24 mouse cellular contexts compared by ENCODE assay signal in the genomic region with DNA sequence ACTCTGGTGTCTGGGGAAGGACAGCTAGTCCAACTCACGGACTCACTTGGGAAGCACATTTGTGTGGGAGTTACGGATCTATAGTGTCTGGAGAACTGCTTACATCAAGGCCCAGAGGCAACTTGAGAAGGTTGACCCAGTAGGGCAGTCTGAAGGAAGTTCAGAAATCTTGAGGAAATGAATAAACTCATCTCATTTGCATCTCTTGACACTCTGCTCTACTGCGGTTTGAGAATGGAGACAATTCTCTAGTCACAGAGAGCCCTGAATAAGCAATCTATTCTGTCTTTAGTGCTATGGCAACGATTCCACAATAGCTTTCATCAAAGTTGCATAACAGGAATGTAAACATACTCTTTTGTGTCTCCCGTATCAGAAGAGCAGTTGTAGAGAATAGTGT. TPM values are rescaled to one million over a fixed set of nuclear protein-coding genes. Genes with fewer than 3 reads are reported as not detected.
DNase-seq lines count a peak whose midpoint lies in the region; ATAC-seq lines count a peak whose summit lies in the region.
"Had no signal": no experiment of that assay in that cellular context is flagged by ENCODE, and none has a peak within 500 bp of the region (broad histone marks: within the 10 kb centered on the region; RNA-seq: fewer than 3 reads in every experiment).

No protein-coding gene starts in this region.

- no peak for DNase-seq in lung, postnatal 36 days
- DNase-seq in induced T-regulatory cell, adult 2 months (ENCODE audit: low read depth) = peak; percentile 34
- no peak for DNase-seq in thymus, adult 18-20 months
- DNase-seq: cerebellum, adult 8-10 months; cerebellum, postnatal 36 days; embryo, embryonic 11 days; heart, postnatal 14 days; thymus, postnatal 25 days had no signal

- no peak overlapping the region for H3K4me2 ChIP-seq in heart, embryonic 16.5 days (ENCODE audit: low read depth, low read length)
- no peak overlapping the region for H3K4me2 ChIP-seq in heart, embryonic 11.5 days
- 0 out of 2 replicates have a peak overlapping the region, but pooled peaks have one; percentile 25 for H3K4me2 ChIP-seq in lung, embryonic 16.5 days (ENCODE audit: low read depth, low read length)
- H3K4me2 ChIP-seq in stomach, embryonic 15.5 days = 0 out of 2 replicates have a peak overlapping the region, but pooled peaks have one; percentile 19
- H3K4me2 ChIP-seq: embryonic facial prominence, embryonic 13.5 days; forebrain, embryonic 13.5 days; hindbrain, embryonic 14.5 days; intestine, embryonic 15.5 days; neural tube, embryonic 15.5 days had no signal

- H3K27me3 ChIP-seq in heart, embryonic 16.5 days (ENCODE audit: control insufficient read depth, insufficient read depth, low read length) = no peaks in the 10 kb centered on the region
- no peaks in the 10 kb centered on the region for H3K27me3 ChIP-seq in heart, embryonic 11.5 days (ENCODE audit: control insufficient read depth, insufficient read depth, low read length)
- H3K27me3 ChIP-seq in lung, embryonic 16.5 days (ENCODE audit: control insufficient read depth, insufficient read depth, low read depth, low read length) = no peaks in the 10 kb centered on the region
- H3K27me3 ChIP-seq in stomach, embryonic 15.5 days (replicated peaks) = no peaks in the 10 kb centered on the region
- H3K27me3 ChIP-seq: intestine, embryonic 15.5 days had no signal

- no peak for ATAC-seq in heart, embryonic 16.5 days (replicated peaks; ENCODE audit: extremely low read depth, insufficient read depth, low FRiP score)
- no peak for ATAC-seq in heart, embryonic 11.5 days (replicated peaks; ENCODE audit: insufficient number of reproducible peaks, low FRiP score, low TSS enrichment)
- ATAC-seq in lung, embryonic 16.5 days (ENCODE audit: low read depth) = no peak
- ATAC-seq in stomach, embryonic 15.5 days (ENCODE audit: insufficient read depth, low FRiP score, low read depth) = no peak
- no peak for ATAC-seq in monocyte, adult 5-6 weeks (replicated peaks; ENCODE audit: insufficient number of reproducible peaks, low FRiP score, low TSS enrichment, poor library complexity, severe bottlenecking)
- ATAC-seq: forebrain, embryonic 13.5 days; intestine, embryonic 15.5 days had no signal

- no peak overlapping the region for H3K9ac ChIP-seq in heart, embryonic 16.5 days (ENCODE audit: low read length)
- no peak overlapping the region for H3K9ac ChIP-seq in heart, embryonic 11.5 days (ENCODE audit: low read depth, low read length)
- no peak overlapping the region for H3K9ac ChIP-seq in lung, embryonic 16.5 days (ENCODE audit: low read length)
- H3K9ac ChIP-seq in stomach, embryonic 15.5 days = no peak overlapping the region
- H3K9ac ChIP-seq: embryonic facial prominence, embryonic 13.5 days; forebrain, embryonic 13.5 days; hindbrain, embryonic 14.5 days; intestine, embryonic 15.5 days; neural tube, embryonic 15.5 days had no signal

- H3K36me3 ChIP-seq in heart, embryonic 16.5 days (ENCODE audit: control insufficient read depth, insufficient read depth) = peaks cover 3% of the 10 kb centered on the region; the same call in 1 of the 2 replicates
- H3K36me3 ChIP-seq in heart, embryonic 11.5 days (ENCODE audit: control insufficient read depth, insufficient read depth, low read length) = no peaks in the 10 kb centered on the region
- H3K36me3 ChIP-seq in lung, embryonic 16.5 days (ENCODE audit: control insufficient read depth, insufficient read depth, low read length) = no peaks in the 10 kb centered on the region
- H3K36me3 ChIP-seq in stomach, embryonic 15.5 days = no peaks in the 10 kb centered on the region
- H3K36me3 ChIP-seq: embryonic facial prominence, embryonic 13.5 days; intestine, embryonic 15.5 days; neural tube, embryonic 15.5 days had no signal

- no peaks in the 10 kb centered on the region for H3K9me3 ChIP-seq in heart, embryonic 16.5 days (replicated peaks; ENCODE audit: control insufficient read depth, low read length)
- H3K9me3 ChIP-seq in heart, embryonic 11.5 days (replicated peaks; ENCODE audit: control insufficient read depth, low read length) = no peaks in the 10 kb centered on the region
- no peaks in the 10 kb centered on the region for H3K9me3 ChIP-seq in lung, embryonic 16.5 days (ENCODE audit: control insufficient read depth, low read length)
- no peaks in the 10 kb centered on the region for H3K9me3 ChIP-seq in stomach, embryonic 15.5 days
- H3K9me3 ChIP-seq: embryonic facial prominence, embryonic 13.5 days; forebrain, embryonic 13.5 days; intestine, embryonic 15.5 days; neural tube, embryonic 15.5 days had no signal

- H3K4me3 ChIP-seq in heart, embryonic 16.5 days (ENCODE audit: low read length) = no peak overlapping the region
- H3K4me3 ChIP-seq in heart, embryonic 11.5 days (ENCODE audit: low read depth, low read length) = no peak overlapping the region
- no peak overlapping the region for H3K4me3 ChIP-seq in lung, embryonic 16.5 days (ENCODE audit: low read length)
- no peak overlapping the region for H3K4me3 ChIP-seq in stomach, embryonic 15.5 days (replicated peaks)
- H3K4me3 ChIP-seq: embryonic facial prominence, embryonic 13.5 days; erythroblast, embryonic 14.5 days; forebrain, embryonic 13.5 days; intestine, embryonic 15.5 days; left cerebral cortex, adult 2 months; neural tube, embryonic 15.5 days had no signal

- WGBS in heart, embryonic 16.5 days = 63% methylated on average over 5 of the region's 5 CpGs
- 80% methylated on average over 5 of the region's 5 CpGs for WGBS in heart, embryonic 11.5 days (ENCODE audit: insufficient replicate concordance)
- WGBS in lung, embryonic 16.5 days = 51% methylated on average over 5 of the region's 5 CpGs
- WGBS in stomach, embryonic 15.5 days = 62% methylated on average over 5 of the region's 5 CpGs

- H3K27ac ChIP-seq in heart, embryonic 16.5 days (ENCODE audit: low read length) = peak overlapping the region; percentile 27
- H3K27ac ChIP-seq in heart, embryonic 11.5 days (ENCODE audit: low read depth, low read length) = no peak overlapping the region
- H3K27ac ChIP-seq in lung, embryonic 16.5 days (ENCODE audit: low read length) = 0 out of 2 replicates have a peak overlapping the region, but pooled peaks have one; percentile 2
- H3K27ac ChIP-seq in stomach, embryonic 15.5 days = no peak overlapping the region
- H3K27ac ChIP-seq: embryonic facial prominence, embryonic 13.5 days; forebrain, embryonic 13.5 days; hindbrain, embryonic 14.5 days; intestine, embryonic 15.5 days; kidney, postnatal 0 days; left cerebral cortex, adult 2 months; macrophage; neural tube, embryonic 15.5 days had no signal

- peaks cover 38% of the 10 kb centered on the region for H3K4me1 ChIP-seq in heart, embryonic 16.5 days (ENCODE audit: control insufficient read depth, insufficient read depth, low read length)
- H3K4me1 ChIP-seq in heart, embryonic 11.5 days (ENCODE audit: control insufficient read depth, insufficient read depth, low read length) = peaks cover 8% of the 10 kb centered on the region; the same call in 1 of the 2 replicates
- H3K4me1 ChIP-seq in lung, embryonic 16.5 days (replicated peaks; ENCODE audit: control insufficient read depth, insufficient read depth, low read length) = peaks cover 17% of the 10 kb centered on the region
- peaks cover 6% of the 10 kb centered on the region; the same call in 1 of the 2 replicates for H3K4me1 ChIP-seq in stomach, embryonic 15.5 days

RNA-seq across cellular contexts. Expression of a gene that starts 4.8 kb away (rescaled TPM):
- 7.6 and 8.4 TPM in 2 replicates for polyA plus RNA-seq in heart, embryonic 16.5 days (2015; fragmentation: Nextera tagmentation; extraction: Ambion mirVana)
- 8.3 and 11.1 TPM in 2 replicates for polyA plus RNA-seq in heart, embryonic 11.5 days (2014; fragmentation: Nextera tagmentation; extraction: Ambion mirVana)
- polyA plus RNA-seq in lung, embryonic 16.5 days (2015; fragmentation: Nextera tagmentation; extraction: Ambion mirVana) = 6.5 and 7.6 TPM in 2 replicates
- 7.1 and 7.3 TPM in 2 replicates for polyA plus RNA-seq in stomach, embryonic 15.5 days (2015; fragmentation: Nextera tagmentation; extraction: Ambion mirVana)
- 1.1 TPM in 1 of 3 replicates, not detected in the others for total RNA-seq in monocyte, adult 5-6 weeks (2017)
- total RNA-seq: midbrain, postnatal 0 days had no signal
- polyA plus RNA-seq: macrophage had no signal

RNA-seq across cellular contexts. Expression of a gene that starts 4.8 kb away (rescaled TPM):
- 26.3 and 29.2 TPM in 2 replicates for polyA plus RNA-seq in heart, embryonic 16.5 days (2015; fragmentation: Nextera tagmentation; extraction: Ambion mirVana)
- 31.0 and 31.4 TPM in 2 replicates for polyA plus RNA-seq in heart, embryonic 11.5 days (2014; fragmentation: Nextera tagmentation; extraction: Ambion mirVana)
- 36.9 and 37.4 TPM in 2 replicates for polyA plus RNA-seq in lung, embryonic 16.5 days (2015; fragmentation: Nextera tagmentation; extraction: Ambion mirVana)
- 23.8 and 25.6 TPM in 2 replicates for polyA plus RNA-seq in stomach, embryonic 15.5 days (2015; fragmentation: Nextera tagmentation; extraction: Ambion mirVana)
- 1.8 to 2.1 TPM (median 2.1 TPM) in 3 replicates for total RNA-seq in monocyte, adult 5-6 weeks (2017)
- total RNA-seq: MEL had no signal
- polyA plus RNA-seq: erythroblast, embryonic 14.5 days had no signal

RNA-seq across cellular contexts. Expression of a gene that starts 7.0 kb away (rescaled TPM):
- 6.5 and 6.9 TPM in 2 replicates for polyA plus RNA-seq in heart, embryonic 16.5 days (2015; fragmentation: Nextera tagmentation; extraction: Ambion mirVana)
- polyA plus RNA-seq in heart, embryonic 11.5 days (2014; fragmentation: Nextera tagmentation; extraction: Ambion mirVana) = 12.7 and 12.9 TPM in 2 replicates
- 4.4 and 5.0 TPM in 2 replicates for polyA plus RNA-seq in lung, embryonic 16.5 days (2015; fragmentation: Nextera tagmentation; extraction: Ambion mirVana)
- 5.1 and 5.5 TPM in 2 replicates for polyA plus RNA-seq in stomach, embryonic 15.5 days (2015; fragmentation: Nextera tagmentation; extraction: Ambion mirVana)
- 4.1 to 6.7 TPM (median 6.7 TPM) in 3 replicates for total RNA-seq in monocyte, adult 5-6 weeks (2017)

Comparison
In these comparisons a context has a peak if more than half of its experiments do, and no peak if none do; other contexts are left out.
1. H3K27ac ChIP-seq: peak in heart, embryonic 16.5 days (single experiment) and lung, embryonic 16.5 days (single experiment); none in heart, embryonic 11.5 days (single experiment) and stomach, embryonic 15.5 days (single experiment).
2. H3K4me2 ChIP-seq: peak in lung, embryonic 16.5 days (single experiment) and stomach, embryonic 15.5 days (single experiment); none in heart, embryonic 16.5 days (single experiment) and heart, embryonic 11.5 days (single experiment).